Mouse (Mus musculus) stomach, embryonic 15.5 days (tissue): ENCODE data around the gene Sac3d1. TPM values are rescaled to one million over a fixed set of nuclear protein-coding genes. Genes with fewer than 3 reads are reported as not detected.

ENCODE experiments used
- ATAC-seq: fragments of 200-750 bp; cut with Nextera tagmentation; 2 replicates; pipeline ENCODE4 v1.8.0; 2017; ENCODE audit warnings: low read depth, moderate number of reproducible peaks, moderate TSS enrichment; ENCODE audit not compliant: insufficient read depth, low FRiP score
- H3K27ac ChIP-seq: fragments of 300-500 bp; sonication (generic); 2 replicates; pipeline ENCODE4 v1.5.1; 2015; ENCODE audit warnings: mild to moderate bottlenecking, inconsistent platforms
- H3K27me3 ChIP-seq: fragments of 300-500 bp; sonication (generic); replicated peaks from 2 replicates; pipeline ENCODE4 v1.6.1; 2015; ENCODE audit warnings: inconsistent platforms
- H3K36me3 ChIP-seq: fragments of 300-500 bp; sonication (generic); 2 replicates; pipeline ENCODE4 v1.6.1; 2015; ENCODE audit warnings: inconsistent platforms
- H3K4me1 ChIP-seq: fragments of 300-500 bp; sonication (generic); 2 replicates; pipeline ENCODE4 v1.6.1; 2015; ENCODE audit warnings: inconsistent platforms
- H3K4me2 ChIP-seq: fragments of 300-500 bp; sonication (generic); 2 replicates; pipeline ENCODE4 v1.6.1; 2015; ENCODE audit warnings: mild to moderate bottlenecking, inconsistent platforms
- H3K4me3 ChIP-seq: fragments of 300-500 bp; sonication (generic); replicated peaks from 2 replicates; pipeline ENCODE4 v1.5.1; 2015; ENCODE audit warnings: inconsistent platforms
- H3K9ac ChIP-seq: fragments of 300-500 bp; sonication (generic); 2 replicates; pipeline ENCODE4 v1.6.1; 2015; ENCODE audit warnings: inconsistent platforms
- H3K9me3 ChIP-seq: fragments of 300-500 bp; sonication (generic); 2 replicates; pipeline ENCODE4 v1.6.1; 2016; ENCODE audit warnings: inconsistent platforms
- WGBS: fragments of 180-500 bp; shearing (Covaris S2); methylation state at CpG from one replicate; pipeline ENCODE4 v1.1.7; 2015; 5-methylcytosine and 5-hydroxymethylcytosine counted together
- polyA plus RNA-seq: library from polyadenylated mRNA; unstranded; fragments of >200 nt; fragmentation: Nextera tagmentation; extraction: Ambion mirVana; gene quantifications from 2 replicates; pipeline ENCODE4 v1.2.1, GENCODE M21; 2015

The Sac3d1 gene
- polyA plus RNA-seq, 1 experiment from 2014 or later: 46.1 TPM

- Histone ChIP-seq H3K27ac (no peak within 1 kb of the TSS), H3K9ac (no peak within 1 kb of the TSS), H3K4me3 (no peak within 1 kb of the TSS), H3K9me3 (no peaks in the 10 kb centered on the region), H3K27me3 (no peaks in the 10 kb centered on the region), H3K36me3 (peaks cover 17% of the 10 kb centered on the region), H3K4me1 (peaks cover 16% of the 10 kb centered on the region), H3K4me2 (no peak within 1 kb of the TSS)
- 86% methylated on average over 9 of the region's 9 CpGs for WGBS
- no peak for ATAC-seq
These were observed 36.3 kb downstream of the Sac3d1 start, which contains the start of gene Gm28374 for GRCm38 (mm10) chr19:6082156-6082555. TSS of gene Gm28374 (minus strand) at chr19:6082256.

GRCm38 (mm10) chr19:6079983-6080480, 38.4 kb downstream of the Sac3d1 start, which contains the start of gene Tmem262:
TSS of gene Tmem262 (plus strand) at chr19:6080033.
- Histone ChIP-seq H3K4me1 (peaks cover 22% of the 10 kb centered on the region), H3K36me3 (peaks cover 22% of the 10 kb centered on the region), H3K9me3 (no peaks in the 10 kb centered on the region), H3K4me2 (no peak within 1 kb of the TSS), H3K27ac (no peak within 1 kb of the TSS), H3K27me3 (no peaks in the 10 kb centered on the region), H3K4me3 (no peak within 1 kb of the TSS), H3K9ac (no peak within 1 kb of the TSS)
- 91% methylated on average over 12 of the region's 12 CpGs for WGBS
- no peak for ATAC-seq

GRCm38 (mm10) chr19:6076564-6077393, 41.7 kb downstream of the Sac3d1 start, which contains the start of gene Vps51:
TSS of gene Vps51 (minus strand) at chr19:6077231.
- peaks cover 16% of the 10 kb centered on the region; the same call in 1 of the 2 replicates for H3K4me1 ChIP-seq
- no peaks in the 10 kb centered on the region for H3K9me3 ChIP-seq
- peak within 1 kb of the TSS; percentile 89 for H3K27ac ChIP-seq
- peak within 1 kb of the TSS; percentile 67; the same call in 1 of the 2 replicates for H3K9ac ChIP-seq
- peak; percentile 85 for ATAC-seq
- peak within 1 kb of the TSS; percentile 80 for H3K4me2 ChIP-seq
- peaks cover 14% of the 10 kb centered on the region for H3K36me3 ChIP-seq
- H3K27me3 ChIP-seq: no peaks in the 10 kb centered on the region
- WGBS: under 1% methylated on average over 33 of the region's 33 CpGs
- peak within 1 kb of the TSS; percentile 92 for H3K4me3 ChIP-seq

- ATAC-seq: no peak
- no peak overlapping the region for H3K27ac ChIP-seq
- WGBS: 83% methylated on average over 5 of the region's 5 CpGs
- H3K27me3 ChIP-seq: no peaks in the 10 kb centered on the region
- H3K9me3 ChIP-seq: no peaks in the 10 kb centered on the region
- H3K9ac ChIP-seq: no peak overlapping the region
- no peak overlapping the region for H3K4me2 ChIP-seq
- H3K36me3 ChIP-seq: peaks cover 26% of the 10 kb centered on the region
- peaks cover 16% of the 10 kb centered on the region; the same call in 1 of the 2 replicates for H3K4me1 ChIP-seq
- H3K4me3 ChIP-seq: no peak overlapping the region
These were observed 44.6 kb downstream of the Sac3d1 start for GRCm38 (mm10) chr19:6073889-6074288.

GRCm38 (mm10) chr19:6071261-6071660, 47.2 kb downstream of the Sac3d1 start:
- ATAC-seq: no peak
- no peaks in the 10 kb centered on the region for H3K9me3 ChIP-seq
- no peak overlapping the region for H3K27ac ChIP-seq
- 90% methylated on average over 19 of the region's 19 CpGs for WGBS
- no peak overlapping the region for H3K4me2 ChIP-seq
- no peak overlapping the region for H3K4me3 ChIP-seq
- H3K36me3 ChIP-seq: peaks cover 28% of the 10 kb centered on the region
- no peaks in the 10 kb centered on the region for H3K27me3 ChIP-seq
- no peak overlapping the region for H3K9ac ChIP-seq
- peaks cover 32% of the 10 kb centered on the region for H3K4me1 ChIP-seq

GRCm38 (mm10) chr19:6070571-6071250, 47.7 kb downstream of the Sac3d1 start:
- Histone ChIP-seq H3K27me3 (no peaks in the 10 kb centered on the region), H3K27ac (no peak overlapping the region), H3K4me3 (no peak overlapping the region), H3K9me3 (no peaks in the 10 kb centered on the region), H3K36me3 (peaks cover 28% of the 10 kb centered on the region), H3K4me1 (peaks cover 28% of the 10 kb centered on the region), H3K4me2 (no peak overlapping the region), H3K9ac (no peak overlapping the region)
- WGBS: 89% methylated on average over 31 of the region's 31 CpGs
- no peak for ATAC-seq

- 90% methylated on average over 10 of the region's 10 CpGs for WGBS
- no peak for ATAC-seq
These were observed 48.6 kb downstream of the Sac3d1 start for GRCm38 (mm10) chr19:6069851-6070250.

GRCm38 (mm10) chr19:6068951-6069350, 49.5 kb downstream of the Sac3d1 start:
- WGBS: 67% methylated on average over 4 of the region's 4 CpGs
- Histone ChIP-seq H3K4me2 (no peak overlapping the region), H3K27me3 (no peaks in the 10 kb centered on the region), H3K9ac (no peak overlapping the region), H3K9me3 (no peaks in the 10 kb centered on the region), H3K4me1 (peaks cover 20% of the 10 kb centered on the region), H3K36me3 (peaks cover 22% of the 10 kb centered on the region), H3K27ac (no peak overlapping the region), H3K4me3 (no peak overlapping the region)
- ATAC-seq: no peak

More at GRCm38 (mm10) chr19:6069851-6070250, 48.6 kb downstream of the Sac3d1 start:
- H3K27ac ChIP-seq: no peak overlapping the region
- no peak overlapping the region for H3K4me2 ChIP-seq
- no peaks in the 10 kb centered on the region for H3K9me3 ChIP-seq
- H3K27me3 ChIP-seq: no peaks in the 10 kb centered on the region
- no peak overlapping the region for H3K9ac ChIP-seq
- no peak overlapping the region for H3K4me3 ChIP-seq
- peaks cover 22% of the 10 kb centered on the region for H3K4me1 ChIP-seq
- peaks cover 22% of the 10 kb centered on the region for H3K36me3 ChIP-seq

GRCm38 (mm10) chr19:6067724-6068415, 50.6 kb downstream of the Sac3d1 start, which contains the start of gene Tm7sf2:
TSS of gene Tm7sf2 (minus strand) at chr19:6068373.
- Histone ChIP-seq H3K4me3 (peak within 1 kb of the TSS; percentile 50), H3K9ac (peak within 1 kb of the TSS; percentile 46; the same call in 1 of the 2 replicates), H3K27ac (peak within 1 kb of the TSS; percentile 85), H3K36me3 (peaks cover 22% of the 10 kb centered on the region), H3K27me3 (no peaks in the 10 kb centered on the region), H3K4me1 (peaks cover 24% of the 10 kb centered on the region), H3K4me2 (peak within 1 kb of the TSS; percentile 99), H3K9me3 (no peaks in the 10 kb centered on the region)
- 8% methylated on average over 33 of the region's 33 CpGs for WGBS
- ATAC-seq: peak; percentile 94

- ATAC-seq: peak; percentile 50
These were observed 51.3 kb downstream of the Sac3d1 start for GRCm38 (mm10) chr19:6067011-6067723.

GRCm38 (mm10) chr19:6066571-6066970, 51.9 kb downstream of the Sac3d1 start:
- H3K4me1 ChIP-seq: peaks cover 35% of the 10 kb centered on the region
- H3K27ac ChIP-seq: peak overlapping the region; percentile 85; the same call in 1 of the 2 replicates
- H3K9me3 ChIP-seq: no peaks in the 10 kb centered on the region
- H3K4me2 ChIP-seq: peak overlapping the region; percentile 99
- no peaks in the 10 kb centered on the region for H3K27me3 ChIP-seq
- H3K9ac ChIP-seq: peak overlapping the region; percentile 46; the same call in 1 of the 2 replicates
- H3K4me3 ChIP-seq: peak overlapping the region; percentile 50
- 34% methylated on average over 5 of the region's 5 CpGs for WGBS
- peaks cover 22% of the 10 kb centered on the region for H3K36me3 ChIP-seq
- no peak for ATAC-seq

More at GRCm38 (mm10) chr19:6067011-6067723, 51.3 kb downstream of the Sac3d1 start:
- WGBS: 1% methylated on average over 30 of the region's 30 CpGs
- Histone ChIP-seq H3K9me3 (no peaks in the 10 kb centered on the region), H3K4me3 (peak overlapping the region; percentile 50), H3K4me1 (peaks cover 30% of the 10 kb centered on the region), H3K27ac (peak overlapping the region; percentile 85), H3K9ac (peak overlapping the region; percentile 46; the same call in 1 of the 2 replicates), H3K4me2 (peak overlapping the region; percentile 99), H3K36me3 (peaks cover 22% of the 10 kb centered on the region), H3K27me3 (no peaks in the 10 kb centered on the region)
